Mouse (Mus musculus): ENCODE measurements at regions not wholly inside any gene's neighbourhood (a gene's known extent, or its start where the extent isn't known, plus 50 kb on each side); places are given as distances from the start of the nearest gene placed in this dataset.

- no peak for TF ChIP-seq GATA1 (IDR thresholded peaks at IDR 0.05; ENCODE audit: low read length)
Measured at GRCm38 (mm10) chr8:25463532-25463931, 639.4 kb upstream of the Adam5 start.

GRCm38 (mm10) chr8:25462492-25462891 is 638.3 kb upstream of the Adam5 start:
- no peak for TF ChIP-seq GATA1 (IDR thresholded peaks at IDR 0.05; ENCODE audit: low read length)

GRCm38 (mm10) chr8:25455644-25456043 is 631.5 kb upstream of the Adam5 start:
- TF ChIP-seq GATA1 (IDR thresholded peaks at IDR 0.05; ENCODE audit: low read length), result no peak

GRCm38 (mm10) chr8:25454972-25455371 is 630.8 kb upstream of the Adam5 start:
- no peak for TF ChIP-seq GATA1 (IDR thresholded peaks at IDR 0.05; ENCODE audit: low read length)

- TF ChIP-seq GATA1 (IDR thresholded peaks at IDR 0.05; ENCODE audit: low read length), result no peak
Measured at GRCm38 (mm10) chr8:25453826-25454225, 629.7 kb upstream of the Adam5 start.

- TF ChIP-seq GATA1 (IDR thresholded peaks at IDR 0.05; ENCODE audit: low read length), result no peak
Measured at GRCm38 (mm10) chr8:25450544-25450943, 626.4 kb upstream of the Adam5 start.

- no peak for TF ChIP-seq GATA1 (IDR thresholded peaks at IDR 0.05; ENCODE audit: low read length)
Measured at GRCm38 (mm10) chr8:25449590-25449989, 625.4 kb upstream of the Adam5 start.

GRCm38 (mm10) chr8:25447900-25448299 is 623.7 kb upstream of the Adam5 start:
- TF ChIP-seq GATA1 (IDR thresholded peaks at IDR 0.05; ENCODE audit: low read length), result no peak

- TF ChIP-seq GATA1 (IDR thresholded peaks at IDR 0.05; ENCODE audit: low read length), result peak; percentile 9
Measured at GRCm38 (mm10) chr8:25445968-25446367, 621.8 kb upstream of the Adam5 start.

- peak; percentile 94 for TF ChIP-seq GATA1 (IDR thresholded peaks at IDR 0.05; ENCODE audit: low read length)
Measured at GRCm38 (mm10) chr8:25445054-25445453, 620.9 kb upstream of the Adam5 start.

- TF ChIP-seq GATA1 (IDR thresholded peaks at IDR 0.05; ENCODE audit: low read length), result no peak
Measured at GRCm38 (mm10) chr8:25443552-25443951, 619.4 kb upstream of the Adam5 start.

- TF ChIP-seq GATA1 (IDR thresholded peaks at IDR 0.05; ENCODE audit: low read length), result no peak
Measured at GRCm38 (mm10) chr8:25441057-25441441, 616.9 kb upstream of the Adam5 start.

GRCm38 (mm10) chr8:25440391-25441056 is 616.4 kb upstream of the Adam5 start:
- TF ChIP-seq GATA1 (IDR thresholded peaks at IDR 0.05; ENCODE audit: low read length), result no peak

- TF ChIP-seq GATA1 (IDR thresholded peaks at IDR 0.05; ENCODE audit: low read length), result no peak
Measured at GRCm38 (mm10) chr8:25439971-25440370, 615.8 kb upstream of the Adam5 start.

- TF ChIP-seq GATA1 (IDR thresholded peaks at IDR 0.05; ENCODE audit: low read length), result no peak
Measured at GRCm38 (mm10) chr8:25438021-25438620, 614.0 kb upstream of the Adam5 start.

GRCm38 (mm10) chr8:25437178-25437577 is 613.0 kb upstream of the Adam5 start:
- no peak for TF ChIP-seq GATA1 (IDR thresholded peaks at IDR 0.05; ENCODE audit: low read length)

GRCm38 (mm10) chr8:25430552-25430951 is 606.4 kb upstream of the Adam5 start:
- TF ChIP-seq GATA1 (IDR thresholded peaks at IDR 0.05; ENCODE audit: low read length), result no peak

Measured in G1E-ER4 (cell line).